Mouse (Mus musculus): ENCODE results near the gene Add1. TPM values are rescaled to one million over a fixed set of nuclear protein-coding genes. Genes with fewer than 3 reads are reported as not detected.
"Not testable (repeated sequence)": the region's sequence is repeated elsewhere in the genome, so short reads cannot be mapped to it uniquely, and the experiment has no call there.

Gene Add1
- polyA plus RNA-seq, 1 experiment from 2014 or later = 164 TPM

GRCm38 (mm10) chr5:34590059-34590458 lies 16.6 kb downstream of the Add1 start:
- H3K4me2 ChIP-seq (ENCODE audit: low read length) = no peak overlapping the region
- 0 out of 2 replicates have a peak, but pooled peaks cover 2% of the 10 kb centered on the region for H3K36me3 ChIP-seq (ENCODE audit: control insufficient read depth, insufficient read depth, low read length)
- H3K9ac ChIP-seq (ENCODE audit: low read length) = no peak overlapping the region
- H3K27ac ChIP-seq (replicated peaks in 1 of 2; ENCODE audit: control insufficient read depth in 1 of 2, insufficient read depth in 1 of 2, low read depth in 2 of 2, low read length in 2 of 2) = no peak overlapping the region
- no peaks in the 10 kb centered on the region for H3K9me3 ChIP-seq (ENCODE audit: control insufficient read depth, low read length)
- no peak overlapping the region for H3K4me3 ChIP-seq (ENCODE audit: control insufficient read depth in 1 of 2, insufficient read depth in 1 of 2, low read depth in 1 of 2, low read length in 2 of 2)
- no peaks in the 10 kb centered on the region for H3K27me3 ChIP-seq (ENCODE audit: control insufficient read depth, insufficient read depth, low read length)
- ATAC-seq (ENCODE audit: insufficient number of reproducible peaks, insufficient read depth, low FRiP score, low read depth) = no peak
- WGBS = 39% methylated on average over 5 of the region's 5 CpGs
- peaks cover 0 to 12% of the 10 kb centered on the region in 2 experiments; a peak in 2 of 4 replicates for H3K4me1 ChIP-seq (ENCODE audit: control insufficient read depth in 2 of 2, insufficient read depth in 2 of 2, low read length in 2 of 2)

- ATAC-seq (ENCODE audit: insufficient number of reproducible peaks, insufficient read depth, low FRiP score, low read depth) = no peak
- Histone ChIP-seq H3K4me3 (ENCODE audit: control insufficient read depth in 1 of 2, insufficient read depth in 1 of 2, low read depth in 1 of 2, low read length in 2 of 2) (no peak overlapping the region), H3K4me1 (ENCODE audit: control insufficient read depth in 2 of 2, insufficient read depth in 2 of 2, low read length in 2 of 2) (peaks cover 0 to 12% of the 10 kb centered on the region in 2 experiments; a peak in 2 of 4 replicates), H3K4me2 (ENCODE audit: low read length) (no peak overlapping the region), H3K27ac (replicated peaks in 1 of 2; ENCODE audit: control insufficient read depth in 1 of 2, insufficient read depth in 1 of 2, low read depth in 2 of 2, low read length in 2 of 2) (no peak overlapping the region), H3K27me3 (ENCODE audit: control insufficient read depth, insufficient read depth, low read length) (no peaks in the 10 kb centered on the region), H3K36me3 (ENCODE audit: control insufficient read depth, insufficient read depth, low read length) (0 out of 2 replicates have a peak, but pooled peaks cover 2% of the 10 kb centered on the region), H3K9me3 (ENCODE audit: control insufficient read depth, low read length) (no peaks in the 10 kb centered on the region), H3K9ac (ENCODE audit: low read length) (no peak overlapping the region)
- 88% methylated on average over 4 of the region's 4 CpGs for WGBS
Observed at GRCm38 (mm10) chr5:34590702-34591101, 17.2 kb downstream of the Add1 start.

GRCm38 (mm10) chr5:34591388-34592004 lies 18.0 kb downstream of the Add1 start:
- no peak overlapping the region for H3K4me3 ChIP-seq (ENCODE audit: control insufficient read depth in 1 of 2, insufficient read depth in 1 of 2, low read depth in 1 of 2, low read length in 2 of 2)
- H3K4me2 ChIP-seq (ENCODE audit: low read length) = no peak overlapping the region
- whole genome bisulfite sequencing = 81% methylated on average over 5 of the region's 5 CpGs
- no peaks in the 10 kb centered on the region for H3K27me3 ChIP-seq (ENCODE audit: control insufficient read depth, insufficient read depth, low read length)
- no peaks in the 10 kb centered on the region for H3K9me3 ChIP-seq (ENCODE audit: control insufficient read depth, low read length)
- no peak overlapping the region for H3K9ac ChIP-seq (ENCODE audit: low read length)
- H3K27ac ChIP-seq (replicated peaks in 1 of 2; ENCODE audit: control insufficient read depth in 1 of 2, insufficient read depth in 1 of 2, low read depth in 2 of 2, low read length in 2 of 2) = no peak overlapping the region
- H3K36me3 ChIP-seq (ENCODE audit: control insufficient read depth, insufficient read depth, low read length) = 0 out of 2 replicates have a peak, but pooled peaks cover 2% of the 10 kb centered on the region
- no peak for ATAC-seq (ENCODE audit: insufficient number of reproducible peaks, insufficient read depth, low FRiP score, low read depth)
- H3K4me1 ChIP-seq (ENCODE audit: control insufficient read depth in 2 of 2, insufficient read depth in 2 of 2, low read length in 2 of 2) = peaks cover 0 to 12% of the 10 kb centered on the region in 2 experiments; a peak in 2 of 4 replicates

- not testable (repeated sequence) for H3K27me3 ChIP-seq (ENCODE audit: control insufficient read depth, insufficient read depth, low read length); H3K36me3 ChIP-seq (ENCODE audit: control insufficient read depth, insufficient read depth, low read length); H3K27ac ChIP-seq (replicated peaks in 1 of 2; ENCODE audit: control insufficient read depth in 1 of 2, insufficient read depth in 1 of 2, low read depth in 2 of 2, low read length in 2 of 2); H3K9ac ChIP-seq (ENCODE audit: low read length); H3K4me2 ChIP-seq (ENCODE audit: low read length); H3K4me3 ChIP-seq (ENCODE audit: control insufficient read depth in 1 of 2, insufficient read depth in 1 of 2, low read depth in 1 of 2, low read length in 2 of 2); H3K4me1 ChIP-seq (ENCODE audit: control insufficient read depth in 2 of 2, insufficient read depth in 2 of 2, low read length in 2 of 2); H3K9me3 ChIP-seq (ENCODE audit: control insufficient read depth, low read length); ATAC-seq (ENCODE audit: insufficient number of reproducible peaks, insufficient read depth, low FRiP score, low read depth)
- WGBS = 89% methylated on average over 5 of the region's 5 CpGs
Observed at GRCm38 (mm10) chr5:34592224-34592623, 18.8 kb downstream of the Add1 start.

GRCm38 (mm10) chr5:34592666-34593065 lies 19.2 kb downstream of the Add1 start:
- no peaks in the 10 kb centered on the region for H3K9me3 ChIP-seq (ENCODE audit: control insufficient read depth, low read length)
- no peak overlapping the region for H3K4me3 ChIP-seq (ENCODE audit: control insufficient read depth in 1 of 2, insufficient read depth in 1 of 2, low read depth in 1 of 2, low read length in 2 of 2)
- H3K9ac ChIP-seq (ENCODE audit: low read length) = no peak overlapping the region
- ATAC-seq (ENCODE audit: insufficient number of reproducible peaks, insufficient read depth, low FRiP score, low read depth) = no peak
- peaks cover 0 to 6% of the 10 kb centered on the region in 2 experiments; a peak in 2 of 4 replicates for H3K4me1 ChIP-seq (ENCODE audit: control insufficient read depth in 2 of 2, insufficient read depth in 2 of 2, low read length in 2 of 2)
- H3K4me2 ChIP-seq (ENCODE audit: low read length) = no peak overlapping the region
- H3K36me3 ChIP-seq (ENCODE audit: control insufficient read depth, insufficient read depth, low read length) = peaks cover 4% of the 10 kb centered on the region
- 89% methylated on average over 6 of the region's 6 CpGs for WGBS
- H3K27ac ChIP-seq (replicated peaks in 1 of 2; ENCODE audit: control insufficient read depth in 1 of 2, insufficient read depth in 1 of 2, low read depth in 2 of 2, low read length in 2 of 2) = no peak overlapping the region
- no peaks in the 10 kb centered on the region for H3K27me3 ChIP-seq (ENCODE audit: control insufficient read depth, insufficient read depth, low read length)

- Histone ChIP-seq H3K27me3 (ENCODE audit: control insufficient read depth, insufficient read depth, low read length) (no peaks in the 10 kb centered on the region), H3K4me1 (ENCODE audit: control insufficient read depth in 2 of 2, insufficient read depth in 2 of 2, low read length in 2 of 2) (peaks cover 0 to 6% of the 10 kb centered on the region in 2 experiments; a peak in 2 of 4 replicates), H3K36me3 (ENCODE audit: control insufficient read depth, insufficient read depth, low read length) (peaks cover 10% of the 10 kb centered on the region), H3K9me3 (ENCODE audit: control insufficient read depth, low read length) (no peaks in the 10 kb centered on the region), H3K9ac (ENCODE audit: low read length) (no peak overlapping the region), H3K27ac (replicated peaks in 1 of 2; ENCODE audit: control insufficient read depth in 1 of 2, insufficient read depth in 1 of 2, low read depth in 2 of 2, low read length in 2 of 2) (no peak overlapping the region), H3K4me3 (ENCODE audit: control insufficient read depth in 1 of 2, insufficient read depth in 1 of 2, low read depth in 1 of 2, low read length in 2 of 2) (no peak overlapping the region), H3K4me2 (ENCODE audit: low read length) (no peak overlapping the region)
- no peak for ATAC-seq (ENCODE audit: insufficient number of reproducible peaks, insufficient read depth, low FRiP score, low read depth)
- WGBS = 95% methylated on average over 9 of the region's 9 CpGs
Observed at GRCm38 (mm10) chr5:34593202-34593727, 19.8 kb downstream of the Add1 start.

- H3K9me3 ChIP-seq (ENCODE audit: control insufficient read depth, low read length) = no peaks in the 10 kb centered on the region
- no peak for ATAC-seq (ENCODE audit: insufficient number of reproducible peaks, insufficient read depth, low FRiP score, low read depth)
- H3K4me2 ChIP-seq (ENCODE audit: low read length) = no peak overlapping the region
- H3K27me3 ChIP-seq (ENCODE audit: control insufficient read depth, insufficient read depth, low read length) = no peaks in the 10 kb centered on the region
- no peak overlapping the region for H3K9ac ChIP-seq (ENCODE audit: low read length)
- no peak overlapping the region for H3K27ac ChIP-seq (replicated peaks in 1 of 2; ENCODE audit: control insufficient read depth in 1 of 2, insufficient read depth in 1 of 2, low read depth in 2 of 2, low read length in 2 of 2)
- peaks cover 0 to 4% of the 10 kb centered on the region in 2 experiments; a peak in 2 of 4 replicates for H3K4me1 ChIP-seq (ENCODE audit: control insufficient read depth in 2 of 2, insufficient read depth in 2 of 2, low read length in 2 of 2)
- peaks cover 93% of the 10 kb centered on the region for H3K36me3 ChIP-seq (ENCODE audit: control insufficient read depth, insufficient read depth, low read length)
- no peak overlapping the region for H3K4me3 ChIP-seq (ENCODE audit: control insufficient read depth in 1 of 2, insufficient read depth in 1 of 2, low read depth in 1 of 2, low read length in 2 of 2)
- 83% methylated on average over 5 of the region's 5 CpGs for WGBS
Observed at GRCm38 (mm10) chr5:34604576-34604975, 31.1 kb downstream of the Add1 start.

Data from heart, embryonic 14.5 days (tissue).